Mouse (Mus musculus) left cerebral cortex, postnatal 10 days (tissue): Measurements from ENCODE around the gene Lcn12. TPM values are rescaled to one million over a fixed set of nuclear protein-coding genes. Genes with fewer than 3 reads are reported as not detected.

Source experiments
- DNase-seq, 2 experiments: peaks; one replicate each; pipeline ENCODE4 v3.0.0; 2021 to 2022; ENCODE audit warnings: low spot score in 2 of 2, mixed read lengths in 1 of 2; ENCODE audit errors: extremely low spot score in 1 of 2
- intact Hi-C: fragments of 180-260 bp; cut with DNase I; formaldehyde crosslinking; loops from one replicate; pipeline ENCODE4 v1.15.1; 2025
- total RNA-seq, 2 experiments: library from RNA; stranded (reverse); gene quantifications; 2 replicates each; pipeline ENCODE4 v1.2.3; 2021

The Lcn12 gene
- total RNA-seq, 2 experiments from 2014 or later = not detected

GRCm38 (mm10) chr2:25498622-25499478, 5.1 kb upstream of the Lcn12 start:
- no peak for DNase-seq
- intact Hi-C loops = loop anchor here (5.0 kb wide), 1 partner anchor 77 kb away; the partner anchor contains the start of gene Fut7

GRCm38 (mm10) chr2:25497846-25498575, 4.3 kb upstream of the Lcn12 start:
- intact Hi-C loops = loop anchor here (5.0 kb wide), 1 partner anchor 76 kb away; the partner anchor contains the start of gene Fut7
- no peak for DNase-seq

- no peak for DNase-seq
- intact Hi-C loops = loop anchor here (5.0 kb wide), 1 partner anchor 74 kb away; the partner anchor contains the start of gene Fut7
These were observed 2.8 kb upstream of the Lcn12 start for GRCm38 (mm10) chr2:25496462-25496861.

- intact Hi-C loops = no loop called here
- no peak for DNase-seq
These were observed 723 bp downstream of the Lcn12 start for GRCm38 (mm10) chr2:25492988-25493387.

- DNase-seq = no peak
- intact Hi-C loops = no loop called here
These were observed 5.0 kb downstream of the Lcn12 start for GRCm38 (mm10) chr2:25488671-25489068.

GRCm38 (mm10) chr2:25487965-25488670, 5.6 kb downstream of the Lcn12 start:
- DNase-seq = no peak
- intact Hi-C loops = no loop called here

- intact Hi-C loops = no loop called here
- DNase-seq = peak in 1 of 2 experiments; percentile 63
These were observed 8.6 kb downstream of the Lcn12 start for GRCm38 (mm10) chr2:25484901-25485647.

GRCm38 (mm10) chr2:25482969-25483368, 10.7 kb downstream of the Lcn12 start:
- intact Hi-C loops = no loop called here
- no peak for DNase-seq

- no peak for DNase-seq
- intact Hi-C loops = no loop called here
These were observed 13.2 kb downstream of the Lcn12 start for GRCm38 (mm10) chr2:25480541-25480940.

- DNase-seq = no peak
- intact Hi-C loops = no loop called here
These were observed 14.0 kb downstream of the Lcn12 start for GRCm38 (mm10) chr2:25479551-25480311.

- intact Hi-C loops = no loop called here
- DNase-seq = no peak
These were observed 15.6 kb downstream of the Lcn12 start for GRCm38 (mm10) chr2:25477967-25478675.

GRCm38 (mm10) chr2:25477541-25477940, 16.2 kb downstream of the Lcn12 start:
- intact Hi-C loops = no loop called here
- no peak for DNase-seq

GRCm38 (mm10) chr2:25472550-25472949, 21.2 kb downstream of the Lcn12 start:
- intact Hi-C loops = no loop called here
- no peak for DNase-seq

GRCm38 (mm10) chr2:25469969-25470368, 23.7 kb downstream of the Lcn12 start, which contains the start of gene Ptgds:
Ptgds (minus strand) TSS chr2:25470046.
- no peak for DNase-seq
- intact Hi-C loops = no loop called here

- DNase-seq = peak in 1 of 2 experiments; percentile 73
These were observed 24.5 kb downstream of the Lcn12 start for GRCm38 (mm10) chr2:25468962-25469915.

GRCm38 (mm10) chr2:25467606-25468303, 26.0 kb downstream of the Lcn12 start:
- intact Hi-C loops = no loop called here
- DNase-seq = no peak

More at GRCm38 (mm10) chr2:25468962-25469915, 24.5 kb downstream of the Lcn12 start:
- intact Hi-C loops = no loop called here
